Mouse (Mus musculus): Measurements from ENCODE around the gene Rsph6a. TPM values are rescaled to one million over a fixed set of nuclear protein-coding genes. Genes with fewer than 3 reads are reported as not detected.

Rsph6a gene
- polyA plus RNA-seq, 1 experiment: 0.14 TPM

GRCm38 (mm10) chr7:19097217-19097616, 42.7 kb downstream of the Rsph6a start:
- no peak for DNase-seq (ENCODE audit: extremely low spot score in 1 of 2, low spot score in 1 of 2)

- DNase-seq (ENCODE audit: extremely low spot score in 1 of 2, low spot score in 1 of 2): no peak
Observed at GRCm38 (mm10) chr7:19097863-19098262, 43.4 kb downstream of the Rsph6a start.

GRCm38 (mm10) chr7:19098811-19099210, 44.3 kb downstream of the Rsph6a start:
- no peak for DNase-seq (ENCODE audit: extremely low spot score in 1 of 2, low spot score in 1 of 2)

DNA sequence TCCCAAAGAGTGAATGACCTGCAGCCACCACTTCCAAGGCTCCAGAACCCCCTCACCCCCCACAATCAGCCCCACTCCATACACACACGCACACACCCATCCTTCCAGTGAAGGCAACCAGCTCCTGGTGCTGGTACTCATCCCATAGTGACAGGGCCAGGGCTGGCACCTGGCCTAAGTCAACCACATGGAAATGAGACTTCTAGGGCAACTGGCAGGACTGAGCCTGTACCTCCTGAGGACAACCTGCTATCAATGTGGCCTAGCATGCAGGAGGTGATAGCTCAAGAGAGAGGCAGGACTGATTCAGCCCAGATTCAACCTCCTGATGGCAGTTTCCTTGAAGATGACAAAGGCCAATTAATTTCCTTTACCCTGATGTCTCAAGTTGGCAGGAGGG, 45.8 kb downstream of the Rsph6a start:
- no peak for DNase-seq (ENCODE audit: extremely low spot score in 1 of 2, low spot score in 1 of 2)

GRCm38 (mm10) chr7:19103741-19104140, 49.3 kb downstream of the Rsph6a start:
- no peak for DNase-seq (ENCODE audit: extremely low spot score in 1 of 2, low spot score in 1 of 2)

GRCm38 (mm10) chr7:19104486-19104885, 50.0 kb downstream of the Rsph6a start:
- no peak for DNase-seq (ENCODE audit: extremely low spot score in 1 of 2, low spot score in 1 of 2)

DNA sequence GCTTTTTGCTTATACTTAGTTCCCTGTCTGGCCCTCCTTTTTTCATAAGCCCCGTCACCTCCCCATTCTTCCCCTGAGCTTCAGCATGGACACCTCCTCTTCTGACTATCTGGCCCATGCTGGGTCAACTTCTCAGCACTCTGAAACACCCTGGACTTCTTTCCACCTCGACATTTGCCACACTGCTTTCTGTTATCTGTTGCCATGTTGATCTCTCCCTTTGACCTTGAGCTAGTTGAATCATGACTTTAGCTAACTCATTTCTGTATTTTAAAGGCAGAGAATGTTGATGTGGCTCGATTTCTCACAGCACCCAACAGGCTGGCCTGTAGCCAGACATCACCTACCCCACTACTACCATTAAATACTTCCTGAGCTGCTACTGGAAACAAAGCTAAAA, 52.9 kb downstream of the Rsph6a start:
- no peak for DNase-seq (ENCODE audit: extremely low spot score in 1 of 2, low spot score in 1 of 2)

DNA sequence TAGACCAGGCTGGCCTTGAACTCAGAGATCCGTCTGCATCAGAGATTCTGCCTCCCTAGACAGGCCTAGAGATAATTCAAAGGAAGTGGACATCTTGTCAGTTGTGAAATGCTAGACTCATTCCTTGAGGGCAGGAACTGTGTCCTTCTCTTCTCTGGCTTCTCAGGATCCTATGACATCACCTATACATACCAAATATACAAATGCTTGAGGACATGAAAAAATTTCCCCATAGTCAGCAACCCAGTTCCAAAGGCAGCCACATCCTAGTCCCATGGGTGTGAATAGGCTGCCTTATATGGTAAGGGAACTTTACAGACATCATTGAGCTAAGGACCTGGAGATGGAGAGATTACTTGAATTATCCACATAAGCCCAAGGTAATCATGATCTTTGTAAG, 55.1 kb downstream of the Rsph6a start:
- no peak for DNase-seq (ENCODE audit: extremely low spot score in 1 of 2, low spot score in 1 of 2)

- peak in 1 of 2 experiments; percentile 50 for DNase-seq (ENCODE audit: extremely low spot score in 1 of 2, low spot score in 1 of 2)
Observed at GRCm38 (mm10) chr7:19118028-19118771, 63.7 kb downstream of the Rsph6a start, which contains the start of gene Gm4969. Gene Gm4969 (minus strand): TSS chr7:19118368.

DNA sequence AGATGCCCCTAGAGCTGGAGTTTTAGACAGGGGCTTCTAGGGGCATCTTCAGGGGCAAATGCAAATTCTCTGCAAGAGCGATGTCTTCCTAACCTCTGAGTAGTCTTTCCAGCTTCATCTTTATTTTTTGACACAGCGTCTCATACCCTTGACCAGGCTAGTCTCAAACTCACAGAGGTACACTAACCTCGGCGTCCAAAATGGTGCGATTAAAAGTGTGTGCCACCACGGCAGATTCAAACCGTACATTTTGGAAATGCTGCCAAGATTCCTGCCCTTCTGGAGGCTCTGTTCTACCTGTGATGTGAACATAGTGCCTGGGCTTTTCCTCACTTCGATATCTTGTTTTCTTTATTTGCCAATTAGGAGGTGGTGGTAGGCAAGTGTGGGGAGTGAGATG, 64.6 kb downstream of the Rsph6a start:
- no peak for DNase-seq (ENCODE audit: extremely low spot score in 1 of 2, low spot score in 1 of 2)

DNA sequence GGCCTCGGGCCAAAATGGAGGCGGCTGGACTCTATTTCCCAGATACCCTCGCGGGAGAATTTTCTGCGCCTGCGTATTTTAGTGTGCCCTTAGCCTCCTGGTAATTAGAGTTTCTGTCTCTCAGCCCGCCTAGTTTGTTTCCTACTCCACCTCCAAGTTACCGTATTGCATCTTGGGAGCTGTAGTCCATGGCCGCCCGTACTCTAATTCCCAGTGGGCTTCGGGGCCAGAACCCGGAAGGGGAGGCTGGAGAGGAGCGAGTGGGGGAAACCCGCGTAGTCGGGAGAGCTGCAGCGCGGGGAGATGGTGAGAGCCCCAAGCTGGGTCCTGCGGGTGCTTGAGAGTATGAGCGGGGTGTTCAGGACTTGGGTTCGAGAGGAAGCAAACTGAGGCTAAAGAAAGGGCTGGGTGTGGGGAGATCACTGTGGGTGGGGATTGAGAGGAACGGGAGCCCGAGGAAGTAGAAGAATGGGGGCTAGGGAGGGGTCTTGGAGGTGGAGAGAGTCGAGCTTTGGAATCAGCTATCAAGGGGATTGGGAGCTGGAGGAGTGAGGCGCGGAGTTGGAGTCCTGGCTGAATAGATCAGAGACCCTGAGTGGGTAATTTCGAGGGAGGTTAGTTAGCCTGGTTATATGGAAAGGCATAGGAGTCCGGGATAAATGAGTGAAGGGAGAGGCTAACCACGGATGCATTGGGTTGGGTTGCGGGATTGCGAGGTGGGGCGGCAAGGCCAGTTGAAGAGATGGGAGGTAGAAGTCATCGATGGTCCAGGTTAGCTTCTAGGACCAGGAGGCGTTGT, 65.3 kb downstream of the Rsph6a start, which contains the start of gene Fbxo46:
Fbxo46 (plus strand) TSS at position 229 of the 799 bp plus-strand sequence.
- DNase-seq (ENCODE audit: extremely low spot score in 1 of 2, low spot score in 1 of 2): peak; percentile 96 to 97

DNA sequence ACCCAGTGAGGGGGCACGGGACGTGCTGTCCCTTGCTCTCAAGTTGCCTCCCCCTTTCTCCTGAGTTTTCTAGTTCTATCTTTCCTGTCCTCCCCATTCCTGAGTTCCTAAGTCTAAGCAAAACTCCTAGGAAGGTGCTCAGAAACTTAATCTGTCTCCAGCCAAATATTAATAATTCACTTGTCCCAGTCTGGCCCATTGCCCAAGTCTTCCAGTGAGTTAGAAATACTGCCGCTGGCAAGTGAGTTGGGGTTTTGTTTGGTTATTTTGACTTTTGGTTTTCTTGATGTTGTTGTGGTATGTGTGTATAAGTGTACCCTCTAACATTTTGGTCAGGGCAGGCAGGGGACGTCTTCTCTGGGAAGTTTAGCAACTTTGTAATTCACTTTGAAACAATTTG, 67.2 kb downstream of the Rsph6a start:
- DNase-seq (ENCODE audit: extremely low spot score in 1 of 2, low spot score in 1 of 2): no peak

Other genes with a start within 250 kb of the Rsph6a start
- 0.18 and 0.38 TPM in 2 replicates for gene Psg17, start 233.1 kb upstream of the Rsph6a start, polyA plus RNA-seq (2012; rRNA removed)
- 2.3 and 3.4 TPM in 2 replicates for gene Mill2, start 214.7 kb upstream of the Rsph6a start, polyA plus RNA-seq (2012; rRNA removed)
- 17.5 and 20.5 TPM in 2 replicates for gene Pglyrp1, start 183.4 kb upstream of the Rsph6a start, polyA plus RNA-seq (2012; rRNA removed)
- gene Ccdc61, start 144.3 kb upstream of the Rsph6a start, polyA plus RNA-seq (2012; rRNA removed): 11.7 and 15.4 TPM in 2 replicates
- 25.0 and 27.0 TPM in 2 replicates for gene Nova2, start 128.8 kb upstream of the Rsph6a start, polyA plus RNA-seq (2012; rRNA removed)
- 2.9 and 4.1 TPM in 2 replicates for gene Nanos2, start 67.3 kb upstream of the Rsph6a start, polyA plus RNA-seq (2012; rRNA removed)
- 39.9 and 46.2 TPM in 2 replicates for gene Mypop, start 63.4 kb upstream of the Rsph6a start, polyA plus RNA-seq (2012; rRNA removed)
- 29.0 and 30.5 TPM in 2 replicates for gene Irf2bp1, start 50.6 kb upstream of the Rsph6a start, polyA plus RNA-seq (2012; rRNA removed)
- not detected in 2 replicates for gene Foxa3, start 31.2 kb upstream of the Rsph6a start, polyA plus RNA-seq (2012; rRNA removed)
- gene Sympk, start 30.3 kb upstream of the Rsph6a start, polyA plus RNA-seq (2012; rRNA removed): 118 and 120 TPM in 2 replicates
- gene Dmwd, start 21.5 kb downstream of the Rsph6a start, polyA plus RNA-seq (2012; rRNA removed): 174 and 178 TPM in 2 replicates
- 50.3 and 59.6 TPM in 2 replicates for gene Dmpk, start 29.2 kb downstream of the Rsph6a start, polyA plus RNA-seq (2012; rRNA removed)
- 5.4 and 5.7 TPM in 2 replicates for gene Six5, start 39.9 kb downstream of the Rsph6a start, polyA plus RNA-seq (2012; rRNA removed)
- 1.1 and 1.4 TPM in 2 replicates for gene Gm4969, start 63.7 kb downstream of the Rsph6a start, polyA plus RNA-seq (2012; rRNA removed)
- 8.4 and 9.0 TPM in 2 replicates for gene Fbxo46, start 65.2 kb downstream of the Rsph6a start, polyA plus RNA-seq (2012; rRNA removed)
- 15.3 and 16.7 TPM in 2 replicates for gene Qpctl, start 94.6 kb downstream of the Rsph6a start, polyA plus RNA-seq (2012; rRNA removed)
- gene Snrpd2, start 95.0 kb downstream of the Rsph6a start, polyA plus RNA-seq (2012; rRNA removed): 70.7 and 83.9 TPM in 2 replicates
- gene Gipr, start 111.4 kb downstream of the Rsph6a start, polyA plus RNA-seq (2012; rRNA removed): 11.0 and 11.9 TPM in 2 replicates
- 134 and 136 TPM in 2 replicates for gene Eml2, start 121.7 kb downstream of the Rsph6a start, polyA plus RNA-seq (2012; rRNA removed)
- 7.4 and 7.7 TPM in 2 replicates for gene Gpr4, start 157.8 kb downstream of the Rsph6a start, polyA plus RNA-seq (2012; rRNA removed)
- gene Opa3, start 173.6 kb downstream of the Rsph6a start, polyA plus RNA-seq (2012; rRNA removed): 40.9 and 41.0 TPM in 2 replicates
- 22.2 and 24.9 TPM in 2 replicates for gene Vasp, start 217.1 kb downstream of the Rsph6a start, polyA plus RNA-seq (2012; rRNA removed)
- 0.48 and 0.62 TPM in 2 replicates for gene Ppm1n, start 225.4 kb downstream of the Rsph6a start, polyA plus RNA-seq (2012; rRNA removed)
- gene Rtn2, start 227.9 kb downstream of the Rsph6a start, polyA plus RNA-seq (2012; rRNA removed): 128 and 135 TPM in 2 replicates